Mouse (Mus musculus) c-Kit-positive CD71-positive TER-119-negative erythroid progenitor cells, embryonic 14.5 days (primary cell): Measurements from ENCODE around the gene Nkx1-2.
A peak's percentile ranks its signal among the peaks of the same experiment; 100 is the strongest.

ENCODE experiments used
- DNase-seq: peaks from one replicate; pipeline ENCODE4 v3.0.0-alpha.2; 2013; ENCODE audit warnings: low read depth

Nkx1-2 gene

GRCm38 (mm10) chr7:132565831-132566230, 33.6 kb downstream of the Nkx1-2 start:
- no peak for DNase-seq

- DNase-seq: no peak
Measured at GRCm38 (mm10) chr7:132559138-132559766, 40.2 kb downstream of the Nkx1-2 start.

- DNase-seq: peak; percentile 73
Measured at GRCm38 (mm10) chr7:132558141-132558736, 41.2 kb downstream of the Nkx1-2 start.

- no peak for DNase-seq
Measured at GRCm38 (mm10) chr7:132556575-132556974, 42.9 kb downstream of the Nkx1-2 start.

GRCm38 (mm10) chr7:132555911-132556310, 43.5 kb downstream of the Nkx1-2 start:
- no peak for DNase-seq

GRCm38 (mm10) chr7:132554091-132554490, 45.3 kb downstream of the Nkx1-2 start:
- no peak for DNase-seq

- DNase-seq: peak; percentile 92
Measured at GRCm38 (mm10) chr7:132551351-132552126, 47.9 kb downstream of the Nkx1-2 start.

- no peak for DNase-seq
Measured at GRCm38 (mm10) chr7:132547126-132547525, 52.3 kb downstream of the Nkx1-2 start.
